Mouse (Mus musculus) kidney, postnatal 36 days (tissue): ENCODE results near the gene Dld.

ENCODE experiments used
- DNase-seq, 2 experiments: peaks; one replicate each; pipeline ENCODE4 v3.0.0; 2021 to 2022; ENCODE audit warnings: mixed read lengths in 2 of 2

Dld gene

GRCm38 (mm10) chr12:31293361-31294142, 57.7 kb downstream of the Dld start:
- no peak for DNase-seq

DNA sequence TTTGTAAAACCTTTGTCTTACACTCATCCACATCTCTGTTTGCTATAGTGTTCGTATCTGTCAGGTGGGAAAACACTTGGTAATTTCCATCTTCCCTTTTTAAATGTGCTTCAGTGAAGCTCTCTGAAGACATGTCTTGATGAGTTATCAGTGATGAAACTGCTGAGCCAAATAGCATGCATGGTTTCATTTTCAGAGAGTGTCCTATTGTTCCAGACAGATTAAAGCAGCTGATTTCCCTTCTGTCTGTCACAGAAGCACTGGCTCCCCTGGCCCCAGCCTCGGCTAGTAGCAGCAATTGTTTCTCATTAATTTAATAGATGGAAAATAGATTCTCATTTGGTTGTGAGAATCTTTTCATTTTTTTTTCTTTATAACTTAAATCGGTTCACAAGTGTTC, 60.3 kb downstream of the Dld start:
- DNase-seq, result no peak

- DNase-seq, result no peak
Measured at GRCm38 (mm10) chr12:31289046-31289445, 62.2 kb downstream of the Dld start.

DNA sequence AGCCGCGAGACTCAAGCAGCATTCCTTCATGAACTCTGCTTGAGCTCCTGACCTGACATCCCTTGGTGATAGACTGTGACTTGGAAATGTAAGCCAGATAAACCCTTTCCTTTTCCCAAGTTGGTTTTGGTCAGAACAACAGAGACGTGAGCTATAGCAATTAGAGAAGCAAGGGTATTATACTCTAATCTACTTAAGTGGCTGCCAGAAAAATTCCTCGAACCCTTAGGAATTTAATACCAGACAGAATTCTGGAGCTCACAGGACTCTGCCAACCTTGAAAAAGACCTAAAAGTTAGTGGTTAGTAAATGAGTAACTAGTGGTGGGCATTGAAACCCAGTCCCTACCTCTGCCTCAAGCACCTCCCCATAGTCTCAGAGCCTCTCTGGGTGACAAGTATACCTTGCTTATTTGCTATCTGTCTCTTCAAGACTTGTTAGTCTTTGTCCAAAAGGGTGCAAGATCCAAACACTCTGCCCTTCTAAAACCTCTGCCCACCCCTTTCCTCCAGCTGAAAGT, 67.6 kb downstream of the Dld start:
- DNase-seq, result peak in 1 of 2 experiments; percentile 57

DNA sequence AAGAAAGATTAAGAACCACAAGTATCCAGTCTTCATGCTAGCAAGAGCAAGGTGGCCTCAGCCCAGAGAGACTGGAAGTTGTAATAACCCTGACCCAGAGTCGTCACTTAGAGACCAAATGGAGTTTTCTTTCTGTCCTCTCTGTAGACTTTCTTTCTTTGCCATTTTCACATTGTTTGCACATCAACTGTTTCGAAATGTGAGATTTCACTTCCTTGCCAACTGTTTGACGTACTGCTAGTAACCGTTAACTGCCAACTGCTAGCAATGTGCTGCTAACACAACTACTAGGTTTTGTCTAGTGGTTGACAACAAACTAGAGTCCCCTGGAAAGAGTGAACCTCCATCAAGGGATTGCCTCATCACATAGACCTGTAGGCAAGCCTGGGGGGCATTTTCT, 68.1 kb downstream of the Dld start:
- DNase-seq, result no peak

DNA sequence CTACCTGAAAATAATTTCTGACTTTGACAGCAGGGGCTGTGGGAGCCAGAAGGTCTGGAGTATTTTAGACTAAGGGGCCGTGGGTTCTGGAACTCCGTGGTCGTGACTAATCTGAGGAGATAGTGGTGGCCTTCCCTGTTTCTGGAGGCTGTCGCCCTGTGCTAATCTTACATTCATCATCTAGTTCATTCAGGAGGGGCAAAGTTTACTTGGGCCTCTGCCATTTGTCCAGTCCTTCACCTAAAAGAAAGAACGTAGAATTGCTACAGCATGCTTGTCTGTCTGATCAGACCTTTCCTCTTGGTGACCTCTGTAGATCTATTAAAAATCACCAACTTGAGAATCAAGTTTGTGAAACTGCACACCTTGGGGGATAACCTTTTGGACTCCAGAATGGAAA, 69.0 kb downstream of the Dld start:
- DNase-seq, result peak; percentile 63 to 79
